Mouse (Mus musculus): ENCODE results near the gene Adamts6. TPM values are rescaled to one million over a fixed set of nuclear protein-coding genes. Genes with fewer than 3 reads are reported as not detected.

The Adamts6 gene
- polyA plus RNA-seq, 1 experiment from 2014 or later: 0.32 TPM

GRCm38 (mm10) chr13:104542759-104543141, 255.1 kb downstream of the Adamts6 start:
- WGBS (ENCODE audit: insufficient replicate concordance): 71% methylated on average over 4 of the region's 4 CpGs
- Histone ChIP-seq H3K27ac (ENCODE audit: low read depth) (no peak overlapping the region), H3K9me3 (ENCODE audit: low read length) (no peaks in the 10 kb centered on the region), H3K4me3 (ENCODE audit: low read depth, low read length) (no peak overlapping the region), H3K9ac (replicated peaks) (no peak overlapping the region), H3K4me1 (ENCODE audit: insufficient read depth) (no peaks in the 10 kb centered on the region), H3K27me3 (ENCODE audit: insufficient read depth, low read length) (no peaks in the 10 kb centered on the region), H3K4me2 (ENCODE audit: low read depth, low read length) (no peak overlapping the region), H3K36me3 (replicated peaks; ENCODE audit: insufficient read depth, low read length) (no peaks in the 10 kb centered on the region)
- TF ChIP-seq EP300 (IDR thresholded peaks at IDR 0.05; ENCODE audit: low read depth) (no peak), CTCF (IDR thresholded peaks at IDR 0.05; ENCODE audit: low read depth) (no peak)
- DNase-seq: no peak
- ATAC-seq: no peak

Other genes with a start within 250 kb of the Adamts6 start
- 40.4 and 61.5 TPM in 2 replicates for gene Nln, start 178.2 kb upstream of the Adamts6 start, polyA plus RNA-seq (2015; fragmentation: Nextera tagmentation; extraction: Ambion mirVana)
- 2.1 and 2.2 TPM in 2 replicates for gene Sgtb, start 178.1 kb upstream of the Adamts6 start, polyA plus RNA-seq (2015; fragmentation: Nextera tagmentation; extraction: Ambion mirVana)
- gene Trappc13, start 109.4 kb upstream of the Adamts6 start, polyA plus RNA-seq (2015; fragmentation: Nextera tagmentation; extraction: Ambion mirVana): 19.8 and 21.5 TPM in 2 replicates
- 5.6 and 6.4 TPM in 2 replicates for gene Trim23, start 109.0 kb upstream of the Adamts6 start, polyA plus RNA-seq (2015; fragmentation: Nextera tagmentation; extraction: Ambion mirVana)
- gene Cenpk, start 59.2 kb upstream of the Adamts6 start, polyA plus RNA-seq (2015; fragmentation: Nextera tagmentation; extraction: Ambion mirVana): 41.6 and 45.4 TPM in 2 replicates
- gene Ppwd1, start 59.0 kb upstream of the Adamts6 start, polyA plus RNA-seq (2015; fragmentation: Nextera tagmentation; extraction: Ambion mirVana): 5.6 and 5.8 TPM in 2 replicates